Mouse (Mus musculus) spleen, adult 2 months (tissue): ENCODE results near the gene Wdr18. TPM values are rescaled to one million over a fixed set of nuclear protein-coding genes. Genes with fewer than 3 reads are reported as not detected.
A peak's percentile ranks its signal among the peaks of the same experiment; 100 is the strongest.

Experiments
- DNase-seq, 2 experiments: peaks; one replicate each; pipeline versions ENCODE4 v3.0.0 to v3.0.0-alpha.2; 2012 to 2021; ENCODE audit warnings: low spot score in 2 of 2, low read depth in 1 of 2
- H3K27ac ChIP-seq: fragments of 200-500 bp; 2 replicates; pipeline ENCODE4 v1.5.1; 2012; ENCODE audit warnings: low read length, inconsistent platforms; ENCODE audit not compliant: insufficient read depth
- H3K27me3 ChIP-seq: fragments of 200-500 bp; 2 replicates; pipeline ENCODE4 v1.6.1; 2012; ENCODE audit warnings: mild to moderate bottlenecking, moderate library complexity, low read length, inconsistent platforms; ENCODE audit not compliant: control insufficient read depth, insufficient read depth
- H3K36me3 ChIP-seq: fragments of 200-500 bp; 2 replicates; pipeline ENCODE4 v1.6.1; 2012; ENCODE audit warnings: mild to moderate bottlenecking, low read length, inconsistent platforms; ENCODE audit not compliant: control insufficient read depth, insufficient read depth
- H3K4me1 ChIP-seq: fragments of 200-500 bp; 2 replicates; pipeline ENCODE4 v1.6.1; 2011; ENCODE audit warnings: inconsistent platforms; ENCODE audit not compliant: control insufficient read depth, insufficient read depth, insufficient read length
- H3K4me3 ChIP-seq: fragments of 200-500 bp; 2 replicates; pipeline ENCODE4 v1.5.1; 2011; ENCODE audit warnings: mild to moderate bottlenecking, inconsistent platforms; ENCODE audit not compliant: insufficient read depth, insufficient read length; ENCODE audit errors: extremely low read depth
- CTCF ChIP-seq: fragments of 200-500 bp; IDR thresholded peaks from 2 replicates; pipeline ENCODE4 v1.5.1; 2011; ENCODE audit warnings: mild to moderate bottlenecking, inconsistent platforms; ENCODE audit not compliant: insufficient read depth, insufficient read length, insufficient replicate concordance; ENCODE audit errors: extremely low read depth
- POLR2A ChIP-seq: fragments of 200-500 bp; IDR thresholded peaks from 2 replicates; pipeline ENCODE4 v1.6.1; 2011; ENCODE audit warnings: low read depth, low read length, inconsistent platforms
- WGBS: fragments of 180-500 bp; shearing (Covaris S2); methylation state at CpG from one replicate; pipeline ENCODE4 v1.1.7; 2018; 5-methylcytosine and 5-hydroxymethylcytosine counted together
- polyA plus RNA-seq: library from polyadenylated mRNA; depleted of rRNA; stranded (reverse); fragments of >200 nt; gene quantifications from 2 replicates; pipeline ENCODE4 v1.2.3, GENCODE M21; 2012

The Wdr18 gene
- polyA plus RNA-seq, 1 experiment: 41.2 TPM

- peak in 1 of 2 experiments; percentile 59 for DNase-seq
- Histone ChIP-seq H3K4me1 (peaks cover 13% of the 10 kb centered on the region), H3K27me3 (no peaks in the 10 kb centered on the region), H3K27ac (peak overlapping the region; percentile 9; the same call in 1 of the 2 replicates), H3K36me3 (peaks cover 31% of the 10 kb centered on the region), H3K4me3 (no peak overlapping the region)
- TF ChIP-seq POLR2A (no peak), CTCF (peak; percentile 66; the same call in 1 of the 2 replicates)
- 76% methylated on average over 28 of the region's 28 CpGs for WGBS
Observed at GRCm38 (mm10) chr10:80014484-80015290, 54.7 kb downstream of the Wdr18 start.

- no peaks in the 10 kb centered on the region for H3K27me3 ChIP-seq
- DNase-seq: no peak
- peak overlapping the region; percentile 70; the same call in 1 of the 2 replicates for H3K27ac ChIP-seq
- peaks cover 14% of the 10 kb centered on the region for H3K4me1 ChIP-seq
- no peak overlapping the region for H3K4me3 ChIP-seq
- H3K36me3 ChIP-seq: peaks cover 31% of the 10 kb centered on the region
- no peak for TF ChIP-seq POLR2A
- TF ChIP-seq CTCF: no peak
- 90% methylated on average over 10 of the region's 10 CpGs for WGBS
Observed at GRCm38 (mm10) chr10:80015583-80015982, 55.6 kb downstream of the Wdr18 start.

- peak; percentile 79 to 88 for DNase-seq
- Histone ChIP-seq H3K4me1 (peaks cover 21% of the 10 kb centered on the region), H3K27me3 (no peaks in the 10 kb centered on the region), H3K4me3 (peak within 1 kb of the TSS; percentile 76), H3K27ac (peak within 1 kb of the TSS; percentile 100), H3K36me3 (peaks cover 36% of the 10 kb centered on the region)
- TF ChIP-seq CTCF (no peak), POLR2A (peak; percentile 82)
- WGBS: 11% methylated on average over 11 of the region's 11 CpGs
Observed at GRCm38 (mm10) chr10:80016511-80016910, 56.6 kb downstream of the Wdr18 start, which contains the start of gene Arhgap45. TSS of gene Arhgap45 (plus strand) at chr10:80016653.

- TF ChIP-seq CTCF (no peak), POLR2A (no peak)
- Histone ChIP-seq H3K4me3 (peak overlapping the region; percentile 76), H3K4me1 (peaks cover 24% of the 10 kb centered on the region), H3K27me3 (no peaks in the 10 kb centered on the region), H3K27ac (peak overlapping the region; percentile 92), H3K36me3 (peaks cover 38% of the 10 kb centered on the region)
- 5% methylated on average over 10 of the region's 10 CpGs for WGBS
- DNase-seq: no peak
Observed at GRCm38 (mm10) chr10:80016931-80017330, 57.0 kb downstream of the Wdr18 start.

DNA sequence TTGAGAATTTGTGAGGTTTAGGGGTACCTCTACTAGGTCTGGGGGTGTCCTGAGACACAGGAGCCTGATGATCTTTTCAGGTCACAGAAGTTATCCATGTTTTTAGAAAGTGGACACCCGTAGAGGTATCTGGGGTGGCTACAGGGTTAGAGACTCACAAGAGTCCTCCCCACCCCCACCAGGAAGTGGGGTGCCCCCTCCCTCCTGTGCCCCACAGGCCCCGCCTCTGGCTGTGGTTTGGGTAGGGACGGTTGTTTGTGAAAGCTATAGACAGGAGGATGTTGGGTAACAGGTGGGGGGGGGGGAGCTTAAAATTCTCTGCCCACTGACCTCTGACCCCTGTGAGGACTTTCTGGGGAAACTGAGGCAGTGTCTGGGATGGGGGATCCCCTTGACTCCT is 57.4 kb downstream of the Wdr18 start:
- peaks cover 42% of the 10 kb centered on the region for H3K36me3 ChIP-seq
- TF ChIP-seq POLR2A (no peak; the same call in 1 of the 2 replicates), CTCF (no peak)
- DNase-seq: peak; percentile 81 to 94
- H3K27ac ChIP-seq: peak overlapping the region; percentile 100
- peaks cover 29% of the 10 kb centered on the region for H3K4me1 ChIP-seq
- 6% methylated on average over 3 of the region's 3 CpGs for WGBS
- peak overlapping the region; percentile 76 for H3K4me3 ChIP-seq
- no peaks in the 10 kb centered on the region for H3K27me3 ChIP-seq

GRCm38 (mm10) chr10:80017771-80018170 is 57.8 kb downstream of the Wdr18 start:
- DNase-seq: no peak
- H3K4me1 ChIP-seq: peaks cover 30% of the 10 kb centered on the region
- whole genome bisulfite sequencing: 13% methylated on average over 14 of the region's 14 CpGs
- H3K27ac ChIP-seq: peak overlapping the region; percentile 100
- TF ChIP-seq POLR2A (no peak), CTCF (no peak)
- H3K4me3 ChIP-seq: peak overlapping the region; percentile 76
- peaks cover 45% of the 10 kb centered on the region for H3K36me3 ChIP-seq
- H3K27me3 ChIP-seq: no peaks in the 10 kb centered on the region

DNA sequence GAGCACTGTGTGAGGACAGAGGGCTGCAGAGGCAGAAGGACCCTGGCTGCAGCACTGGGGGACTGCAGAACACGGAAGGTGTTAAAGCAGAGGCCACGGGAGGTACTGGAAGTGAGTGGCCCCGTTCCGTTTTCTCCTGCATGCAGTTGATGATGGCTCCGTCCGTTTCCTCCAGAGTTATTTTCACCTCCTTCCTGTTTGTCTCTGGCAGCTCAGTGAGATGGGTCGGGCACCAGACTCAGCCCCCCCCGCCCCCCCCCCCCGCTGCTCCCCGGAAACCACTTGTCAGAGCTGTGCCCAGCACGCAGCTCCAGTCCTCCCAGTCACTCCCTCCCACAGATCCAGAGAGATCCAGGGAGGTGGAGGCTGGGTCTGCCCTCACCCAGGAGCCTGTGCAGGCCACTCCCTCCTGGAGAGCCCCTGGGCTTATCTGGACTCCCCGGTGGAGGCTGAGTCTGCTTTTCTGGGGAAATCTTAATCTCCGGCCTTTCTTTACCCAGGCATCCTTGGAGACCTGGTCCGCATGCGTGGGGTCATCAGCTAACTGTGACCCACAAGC is 58.9 kb downstream of the Wdr18 start:
- peaks cover 35% of the 10 kb centered on the region for H3K4me1 ChIP-seq
- H3K27me3 ChIP-seq: no peaks in the 10 kb centered on the region
- DNase-seq: peak in 1 of 2 experiments; percentile 74
- H3K36me3 ChIP-seq: peaks cover 47% of the 10 kb centered on the region
- peak overlapping the region; percentile 53 for H3K4me3 ChIP-seq
- no peak for TF ChIP-seq CTCF
- peak; percentile 53; the same call in 1 of the 2 replicates for TF ChIP-seq POLR2A
- WGBS: 11% methylated on average over 15 of the region's 15 CpGs
- H3K27ac ChIP-seq: peak overlapping the region; percentile 92
